Mouse (Mus musculus) heart, postnatal 0 days (tissue): ENCODE data around the gene Slc10a6. TPM values are rescaled to one million over a fixed set of nuclear protein-coding genes. Genes with fewer than 3 reads are reported as not detected.

Experiments
- ATAC-seq: fragments of 200-750 bp; cut with Nextera tagmentation; 2 replicates; pipeline ENCODE4 v1.8.0; 2017; ENCODE audit warnings: low read depth, moderate number of reproducible peaks, moderate library complexity; ENCODE audit not compliant: insufficient read depth
- DNase-seq: peaks from one replicate; pipeline ENCODE4 v3.0.0-alpha.2; 2016; ENCODE audit warnings: low spot score
- H3K27ac ChIP-seq: fragments of 300-500 bp; sonication (generic); 2 replicates; pipeline ENCODE4 v1.5.1; 2014; ENCODE audit warnings: low read depth, mild to moderate bottlenecking
- H3K27me3 ChIP-seq: fragments of 300-500 bp; sonication (generic); 2 replicates; pipeline ENCODE4 v1.6.1; 2014; ENCODE audit warnings: low read length, mixed read lengths; ENCODE audit not compliant: control insufficient read depth, insufficient read depth
- H3K36me3 ChIP-seq: fragments of 300-500 bp; sonication (generic); replicated peaks from 2 replicates; pipeline ENCODE4 v1.6.1; 2014; ENCODE audit warnings: low read length, mixed read lengths; ENCODE audit not compliant: control insufficient read depth, insufficient read depth
- H3K4me1 ChIP-seq: fragments of 300-500 bp; sonication (generic); 2 replicates; pipeline ENCODE4 v1.6.1; 2014; ENCODE audit warnings: antibody characterized with exemption; ENCODE audit not compliant: control insufficient read depth, insufficient read depth
- H3K4me2 ChIP-seq: fragments of 300-500 bp; sonication (generic); 2 replicates; pipeline ENCODE4 v1.6.1; 2014; ENCODE audit warnings: low read depth, mild to moderate bottlenecking, low read length, moderate library complexity
- H3K4me3 ChIP-seq: fragments of 300-500 bp; sonication (generic); 2 replicates; pipeline ENCODE4 v1.5.1; 2014; ENCODE audit warnings: low read depth, low read length
- H3K9ac ChIP-seq: fragments of 300-500 bp; sonication (generic); replicated peaks from 2 replicates; pipeline ENCODE4 v1.6.1; 2014; ENCODE audit warnings: low read depth, low read length, mixed read lengths
- H3K9me3 ChIP-seq: fragments of 300-500 bp; sonication (generic); replicated peaks from 2 replicates; pipeline ENCODE4 v1.6.1; 2016; ENCODE audit warnings: low read length; ENCODE audit not compliant: control insufficient read depth
- CTCF ChIP-seq: IDR thresholded peaks from 2 replicates; pipeline ENCODE4 v1.5.1; 2016; ENCODE audit warnings: antibody characterized with exemption, control low read depth, low read depth
- EP300 ChIP-seq: IDR thresholded peaks from 2 replicates; pipeline ENCODE4 v1.6.1; 2016; ENCODE audit warnings: antibody characterized with exemption, low read depth
- WGBS: fragments of 180-500 bp; shearing (Covaris S2); extraction: QIAGEN DNeasy Blood & Tissue Kit; methylation state at CpG from one replicate; pipeline ENCODE4 v1.1.7; 2014; 5-methylcytosine and 5-hydroxymethylcytosine counted together
- polyA plus RNA-seq: library from polyadenylated mRNA; unstranded; fragments of >200 nt; fragmentation: Nextera tagmentation; extraction: Ambion mirVana; gene quantifications from 2 replicates; pipeline ENCODE4 v1.2.1, GENCODE M21; 2015
- total RNA-seq: library from RNA; depleted of rRNA; stranded (reverse); fragments of >200 nt; gene quantifications from 2 replicates; pipeline ENCODE4 v1.2.3, GENCODE M21; 2014; ENCODE audit warnings: low replicate concordance

The Slc10a6 gene
- total and polyA plus RNA-seq, 2 experiments from 2014 or later, result 1.7 to 9.6 TPM

DNA sequence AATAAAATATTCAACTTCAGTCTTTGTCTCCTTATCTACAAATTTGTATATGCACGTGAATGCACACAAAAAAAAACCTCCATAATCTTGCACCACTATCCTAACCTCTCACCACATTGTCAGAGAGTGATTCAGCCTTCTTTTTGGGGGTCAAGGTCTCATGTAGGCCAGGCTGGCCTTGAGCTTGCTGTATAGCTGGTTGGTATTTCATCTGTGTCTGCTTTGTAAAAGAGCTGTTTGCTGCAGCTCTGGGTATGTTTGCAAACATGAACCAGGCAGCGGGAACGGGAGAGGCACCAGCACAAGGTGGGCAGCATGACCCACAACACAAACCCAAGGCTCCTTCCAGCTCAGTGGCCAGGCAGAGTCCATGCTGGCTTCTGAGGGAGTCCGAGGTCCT is 44.4 kb upstream of the Slc10a6 start:
- 77% methylated on average over 4 of the region's 4 CpGs for WGBS
- H3K27ac ChIP-seq, result no peak overlapping the region
- H3K27me3 ChIP-seq, result no peaks in the 10 kb centered on the region
- ATAC-seq (no peak), DNase-seq (no peak)
- H3K9me3 ChIP-seq, result no peaks in the 10 kb centered on the region
- H3K9ac ChIP-seq, result no peak overlapping the region
- H3K36me3 ChIP-seq, result no peaks in the 10 kb centered on the region
- H3K4me3 ChIP-seq, result no peak overlapping the region
- H3K4me1 ChIP-seq, result no peaks in the 10 kb centered on the region
- no peak overlapping the region for H3K4me2 ChIP-seq
- TF ChIP-seq CTCF, result no peak
- TF ChIP-seq EP300, result no peak

DNA sequence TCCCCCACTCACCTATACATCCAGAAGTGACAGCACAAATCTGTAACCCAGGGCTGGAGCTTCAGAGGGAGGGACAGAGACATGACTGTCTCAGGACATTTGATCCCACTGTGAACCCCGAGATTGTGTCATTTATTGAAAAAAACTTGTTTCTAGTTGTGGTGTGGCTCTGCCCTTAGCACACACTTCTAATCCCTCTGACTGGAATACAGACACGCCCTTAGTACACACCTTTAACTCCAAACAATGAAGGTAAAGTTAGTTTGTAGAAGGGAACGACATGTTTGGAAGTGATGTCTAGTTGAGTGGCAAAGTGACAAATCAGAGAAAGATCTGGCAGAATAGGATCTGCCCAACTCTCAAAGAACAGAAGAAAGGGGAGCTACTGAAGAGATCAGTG is 42.7 kb upstream of the Slc10a6 start:
- Histone ChIP-seq H3K9me3 (no peaks in the 10 kb centered on the region), H3K4me2 (no peak overlapping the region), H3K36me3 (no peaks in the 10 kb centered on the region), H3K9ac (no peak overlapping the region), H3K27ac (no peak overlapping the region), H3K4me1 (no peaks in the 10 kb centered on the region), H3K4me3 (no peak overlapping the region), H3K27me3 (no peaks in the 10 kb centered on the region)
- DNase-seq (no peak), ATAC-seq (no peak)
- TF ChIP-seq EP300 (no peak), CTCF (no peak)
- 69% methylated on average over 3 of the region's 3 CpGs for WGBS

DNA sequence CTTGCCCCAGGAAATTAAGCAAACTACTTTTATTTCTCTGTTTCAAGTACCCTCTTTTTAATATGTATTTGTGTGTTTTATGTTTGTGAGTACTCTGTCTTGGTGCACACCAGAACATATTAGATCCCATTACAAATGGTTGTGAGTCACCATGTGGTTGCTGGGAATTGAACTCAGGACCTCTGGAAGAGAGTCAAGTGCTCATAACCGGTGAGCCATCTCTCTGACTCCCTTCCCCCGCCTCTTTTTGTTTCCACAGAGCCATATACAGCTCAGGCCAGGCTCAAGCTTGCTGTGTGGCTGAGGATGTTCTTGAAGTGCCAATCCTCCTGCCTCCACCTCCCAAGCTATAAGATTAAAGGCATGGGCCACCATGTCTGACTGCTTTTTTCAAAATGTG is 36.7 kb upstream of the Slc10a6 start:
- H3K9ac ChIP-seq, result no peak overlapping the region
- H3K36me3 ChIP-seq, result no peaks in the 10 kb centered on the region
- H3K9me3 ChIP-seq, result no peaks in the 10 kb centered on the region
- no peak overlapping the region for H3K4me3 ChIP-seq
- no peaks in the 10 kb centered on the region for H3K4me1 ChIP-seq
- no peaks in the 10 kb centered on the region for H3K27me3 ChIP-seq
- DNase-seq (no peak), ATAC-seq (no peak)
- H3K4me2 ChIP-seq, result no peak overlapping the region
- 69% methylated on average over 2 of the region's 2 CpGs for WGBS
- TF ChIP-seq CTCF (no peak), EP300 (no peak)
- no peak overlapping the region for H3K27ac ChIP-seq

- Histone ChIP-seq H3K4me1 (no peaks in the 10 kb centered on the region), H3K9ac (no peak overlapping the region), H3K9me3 (no peaks in the 10 kb centered on the region), H3K27ac (no peak overlapping the region), H3K4me3 (no peak overlapping the region), H3K4me2 (no peak overlapping the region), H3K36me3 (no peaks in the 10 kb centered on the region), H3K27me3 (no peaks in the 10 kb centered on the region)
- no peak for TF ChIP-seq EP300
- TF ChIP-seq CTCF, result no peak
- WGBS, result 78% methylated on average over 9 of the region's 9 CpGs
- DNase-seq (no peak), ATAC-seq (no peak)
These were observed 35.7 kb upstream of the Slc10a6 start for GRCm38 (mm10) chr5:103664932-103665331.

GRCm38 (mm10) chr5:103659571-103659970 is 30.4 kb upstream of the Slc10a6 start:
- Histone ChIP-seq H3K4me2 (no peak overlapping the region), H3K36me3 (no peaks in the 10 kb centered on the region), H3K4me3 (no peak overlapping the region), H3K9ac (no peak overlapping the region), H3K4me1 (no peaks in the 10 kb centered on the region), H3K27ac (no peak overlapping the region), H3K27me3 (no peaks in the 10 kb centered on the region), H3K9me3 (no peaks in the 10 kb centered on the region)
- DNase-seq, result peak; percentile 82
- 25% methylated on average over 3 of the region's 3 CpGs for WGBS
- no peak for ATAC-seq
- TF ChIP-seq EP300 (no peak), CTCF (peak; percentile 85)

DNA sequence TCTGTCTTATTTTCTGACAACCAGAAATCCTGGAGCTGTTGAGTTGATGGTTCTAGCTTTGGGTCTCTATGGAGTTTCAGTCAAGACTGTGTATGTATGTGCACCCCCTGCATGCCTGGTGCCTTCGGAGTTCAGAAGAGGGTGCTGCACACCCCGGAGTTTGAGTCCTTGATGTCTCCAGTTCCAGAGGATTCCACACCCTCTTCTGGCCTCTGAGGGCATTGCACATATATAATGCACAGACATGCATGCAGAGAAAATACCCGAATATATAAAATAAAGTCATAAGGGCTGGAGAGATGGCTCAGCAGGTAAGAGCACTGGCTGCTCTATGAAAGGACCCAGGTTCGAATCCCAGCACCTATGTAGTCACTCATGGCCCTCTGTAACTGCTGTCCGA is 29.7 kb upstream of the Slc10a6 start:
- ATAC-seq (no peak), DNase-seq (no peak)
- no peak overlapping the region for H3K4me2 ChIP-seq
- peak; percentile 40 for TF ChIP-seq CTCF
- TF ChIP-seq EP300, result no peak
- no peaks in the 10 kb centered on the region for H3K36me3 ChIP-seq
- H3K4me3 ChIP-seq, result no peak overlapping the region
- no peaks in the 10 kb centered on the region for H3K9me3 ChIP-seq
- WGBS, result 65% methylated on average over 5 of the region's 5 CpGs
- H3K9ac ChIP-seq, result no peak overlapping the region
- no peaks in the 10 kb centered on the region for H3K4me1 ChIP-seq
- no peaks in the 10 kb centered on the region for H3K27me3 ChIP-seq
- no peak overlapping the region for H3K27ac ChIP-seq
